Mouse (Mus musculus) liver, postnatal 0 days (tissue): ENCODE measurements around the gene Zfhx3. TPM values are rescaled to one million over a fixed set of nuclear protein-coding genes. Genes with fewer than 3 reads are reported as not detected.

Experiments
- ATAC-seq: fragments of 200-750 bp; cut with Nextera tagmentation; 2 replicates; pipeline ENCODE4 v1.8.0; 2017; ENCODE audit warnings: mild to moderate bottlenecking, moderate library complexity
- DNase-seq: peaks from one replicate; pipeline ENCODE4 v3.0.0-alpha.2; 2016
- H3K27ac ChIP-seq: fragments of 300-500 bp; sonication (generic); 2 replicates; pipeline ENCODE4 v1.5.1; 2014; ENCODE audit warnings: antibody characterized with exemption, moderate library complexity, mild to moderate bottlenecking, low read depth
- H3K27me3 ChIP-seq: fragments of 300-500 bp; sonication (generic); 2 replicates; pipeline ENCODE4 v1.6.1; 2014; ENCODE audit warnings: low read length, control low read depth, mixed read lengths; ENCODE audit not compliant: insufficient read depth
- H3K36me3 ChIP-seq: fragments of 300-500 bp; sonication (generic); replicated peaks from 2 replicates; pipeline ENCODE4 v1.6.1; 2014; ENCODE audit warnings: mild to moderate bottlenecking, control low read depth, low read length, moderate library complexity, mixed read lengths; ENCODE audit not compliant: insufficient read depth
- H3K4me1 ChIP-seq: fragments of 300-500 bp; sonication (generic); 2 replicates; pipeline ENCODE4 v1.6.1; 2014; ENCODE audit warnings: antibody characterized with exemption, mild to moderate bottlenecking, control low read depth; ENCODE audit not compliant: insufficient read depth
- H3K4me2 ChIP-seq: fragments of 300-500 bp; sonication (generic); 2 replicates; pipeline ENCODE4 v1.6.1; 2014; ENCODE audit warnings: low read depth, mild to moderate bottlenecking, low read length, moderate library complexity, mixed read lengths
- H3K4me3 ChIP-seq: fragments of 300-500 bp; sonication (generic); 2 replicates; pipeline ENCODE4 v1.5.1; 2014; ENCODE audit warnings: low read depth, low read length
- H3K9ac ChIP-seq: fragments of 300-500 bp; sonication (generic); replicated peaks from 2 replicates; pipeline ENCODE4 v1.6.1; 2014; ENCODE audit warnings: mild to moderate bottlenecking, moderate library complexity
- H3K9me3 ChIP-seq: fragments of 300-500 bp; sonication (generic); 2 replicates; pipeline ENCODE4 v1.6.1; 2016; ENCODE audit warnings: mild to moderate bottlenecking, control low read depth, low read length, mixed read lengths
- CTCF ChIP-seq: sonication (generic); IDR thresholded peaks from 2 replicates; pipeline ENCODE4 v1.5.1; 2016; ENCODE audit warnings: antibody characterized with exemption, low read depth
- EP300 ChIP-seq: IDR thresholded peaks from 2 replicates; pipeline ENCODE4 v1.6.1; 2016; ENCODE audit warnings: antibody characterized with exemption, low read depth, mild to moderate bottlenecking
- WGBS: fragments of 180-500 bp; shearing (Covaris S2); extraction: QIAGEN DNeasy Blood & Tissue Kit; methylation state at CpG from one replicate; pipeline ENCODE4 v1.1.7; 2014; ENCODE audit not compliant: insufficient replicate concordance; 5-methylcytosine and 5-hydroxymethylcytosine counted together
- polyA plus RNA-seq: library from polyadenylated mRNA; unstranded; fragments of >200 nt; fragmentation: Nextera tagmentation; extraction: Ambion mirVana; gene quantifications from 2 replicates; pipeline ENCODE4 v1.2.1, GENCODE M21; 2015

Zfhx3 gene
- polyA plus RNA-seq, 1 experiment from 2014 or later: 1.2 TPM

DNA sequence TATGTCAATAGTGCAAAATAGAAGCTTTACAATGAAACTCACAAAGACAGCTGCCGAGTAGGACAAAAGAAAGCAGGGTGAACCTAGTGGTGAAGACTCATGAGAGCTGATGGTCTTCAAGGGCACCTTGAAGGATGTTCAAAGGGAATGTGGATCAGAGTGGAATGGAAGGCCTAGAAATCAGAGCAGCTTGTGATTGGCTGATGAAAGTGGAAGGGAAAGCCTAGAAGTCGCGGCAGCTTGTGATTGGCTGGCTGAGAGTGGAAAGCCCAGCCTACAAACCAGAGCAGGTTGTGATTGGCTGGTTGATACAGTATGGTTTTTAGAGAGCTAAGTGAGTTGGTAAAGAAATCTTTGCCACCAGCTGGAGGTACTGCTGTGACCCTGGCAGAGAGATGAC lies 272.6 kb downstream of the Zfhx3 start:
- Histone ChIP-seq H3K4me1 (no peaks in the 10 kb centered on the region), H3K36me3 (no peaks in the 10 kb centered on the region), H3K9me3 (no peaks in the 10 kb centered on the region), H3K27me3 (no peaks in the 10 kb centered on the region), H3K9ac (no peak overlapping the region), H3K27ac (no peak overlapping the region), H3K4me3 (no peak overlapping the region), H3K4me2 (no peak overlapping the region)
- 84% methylated on average over 3 of the region's 3 CpGs for WGBS
- DNase-seq (no peak), ATAC-seq (no peak)
- TF ChIP-seq EP300: no peak
- no peak for TF ChIP-seq CTCF

DNA sequence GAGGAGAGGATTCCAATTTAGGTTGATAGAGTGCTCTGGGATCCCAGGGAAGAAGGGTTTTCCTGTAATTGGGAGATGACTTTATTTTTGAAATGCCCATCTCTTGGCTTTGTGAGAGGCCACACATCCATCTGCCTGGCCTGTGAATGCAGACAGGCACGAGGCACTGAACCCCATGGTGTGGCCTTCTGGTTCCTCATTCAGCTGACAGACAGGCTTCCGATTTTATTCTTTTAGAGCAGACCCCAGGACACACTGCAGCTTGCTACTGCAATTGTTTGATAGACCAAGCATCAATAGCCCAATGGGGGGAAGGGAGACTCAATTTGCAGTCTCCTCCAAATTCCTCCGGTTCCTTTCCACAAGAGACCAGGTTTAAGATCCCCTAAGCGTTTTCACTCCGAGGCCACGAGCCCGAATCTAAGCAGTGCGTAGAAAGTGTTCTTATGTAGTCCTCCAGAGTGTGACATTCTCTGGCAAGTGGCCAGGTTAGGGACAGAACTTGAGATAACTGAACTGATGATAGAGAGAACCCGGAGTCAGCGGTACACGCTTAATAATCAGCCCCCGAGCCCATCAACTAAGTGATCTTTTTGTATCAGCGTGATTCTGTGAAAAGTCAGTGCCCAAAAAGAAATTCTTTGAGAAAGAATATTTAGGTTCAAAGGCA lies 275.9 kb downstream of the Zfhx3 start:
- WGBS: 66% methylated on average over 13 of the region's 13 CpGs
- H3K4me2 ChIP-seq: no peak overlapping the region
- no peak overlapping the region for H3K9ac ChIP-seq
- no peaks in the 10 kb centered on the region for H3K36me3 ChIP-seq
- no peak overlapping the region for H3K4me3 ChIP-seq
- no peaks in the 10 kb centered on the region for H3K9me3 ChIP-seq
- no peak for DNase-seq
- no peak overlapping the region for H3K27ac ChIP-seq
- no peaks in the 10 kb centered on the region for H3K4me1 ChIP-seq
- H3K27me3 ChIP-seq: no peaks in the 10 kb centered on the region
- ATAC-seq: no peak
- TF ChIP-seq CTCF (no peak), EP300 (no peak)

GRCm38 (mm10) chr8:108220511-108220910 lies 278.1 kb downstream of the Zfhx3 start:
- Histone ChIP-seq H3K9me3 (no peaks in the 10 kb centered on the region), H3K4me1 (no peaks in the 10 kb centered on the region), H3K4me3 (no peak overlapping the region), H3K36me3 (no peaks in the 10 kb centered on the region), H3K9ac (no peak overlapping the region), H3K27ac (no peak overlapping the region), H3K4me2 (no peak overlapping the region), H3K27me3 (no peaks in the 10 kb centered on the region)
- TF ChIP-seq EP300: no peak
- no peak for TF ChIP-seq CTCF
- WGBS: 61% methylated on average over 3 of the region's 3 CpGs
- DNase-seq (no peak), ATAC-seq (no peak)

GRCm38 (mm10) chr8:108222091-108222490 lies 279.6 kb downstream of the Zfhx3 start:
- Histone ChIP-seq H3K4me2 (no peak overlapping the region), H3K4me3 (no peak overlapping the region), H3K9me3 (no peaks in the 10 kb centered on the region), H3K9ac (no peak overlapping the region), H3K36me3 (no peaks in the 10 kb centered on the region), H3K27ac (no peak overlapping the region), H3K4me1 (no peaks in the 10 kb centered on the region), H3K27me3 (no peaks in the 10 kb centered on the region)
- ATAC-seq (no peak), DNase-seq (no peak)
- WGBS: 69% methylated on average over 2 of the region's 2 CpGs
- TF ChIP-seq CTCF (no peak), EP300 (no peak)

DNA sequence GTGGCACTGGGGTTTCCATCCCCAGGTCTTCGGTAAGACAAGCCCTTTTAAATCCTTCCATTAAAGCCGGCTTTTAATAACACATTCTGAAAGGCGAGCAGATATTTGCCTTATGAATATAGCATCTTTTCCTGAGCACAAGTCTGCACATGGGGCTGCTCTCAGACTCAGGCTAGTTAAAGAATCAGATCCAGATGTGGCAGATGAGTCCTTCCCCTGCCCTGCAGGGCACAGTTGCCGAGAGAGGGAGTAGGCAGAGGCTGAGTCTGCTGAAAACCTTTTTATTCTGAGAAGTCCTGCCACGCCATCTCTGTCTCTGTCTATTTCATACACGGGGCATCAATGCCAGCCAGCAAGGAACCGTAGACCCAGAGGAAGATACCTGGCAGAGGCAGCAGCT lies 289.9 kb downstream of the Zfhx3 start:
- no peak overlapping the region for H3K27ac ChIP-seq

GRCm38 (mm10) chr8:108234481-108234880 lies 292.0 kb downstream of the Zfhx3 start:
- H3K9ac ChIP-seq: no peak overlapping the region

More for the DNA sequence above, 289.9 kb downstream of the Zfhx3 start:
- ATAC-seq: no peak
- Histone ChIP-seq H3K4me2 (no peak overlapping the region), H3K36me3 (no peaks in the 10 kb centered on the region), H3K27me3 (0 out of 2 replicates have a peak, but pooled peaks cover 2% of the 10 kb centered on the region), H3K9me3 (no peaks in the 10 kb centered on the region), H3K4me3 (no peak overlapping the region), H3K9ac (no peak overlapping the region), H3K4me1 (no peaks in the 10 kb centered on the region)
- WGBS: 79% methylated on average over 7 of the region's 7 CpGs
- no peak for DNase-seq
- TF ChIP-seq EP300 (no peak), CTCF (no peak)

More at GRCm38 (mm10) chr8:108234481-108234880, 292.0 kb downstream of the Zfhx3 start:
- 47% methylated on average over 4 of the region's 4 CpGs for WGBS
- Histone ChIP-seq H3K36me3 (no peaks in the 10 kb centered on the region), H3K4me1 (no peaks in the 10 kb centered on the region), H3K9me3 (no peaks in the 10 kb centered on the region), H3K4me3 (no peak overlapping the region), H3K4me2 (no peak overlapping the region), H3K27ac (no peak overlapping the region), H3K27me3 (0 out of 2 replicates have a peak, but pooled peaks cover 5% of the 10 kb centered on the region)
- no peak for TF ChIP-seq CTCF
- no peak for TF ChIP-seq EP300
- ATAC-seq (no peak), DNase-seq (no peak)
